Mouse (Mus musculus): ENCODE results near the gene Arhgap1.

Gene Arhgap1

GRCm38 (mm10) chr2:91646733-91647132 is 2.9 kb upstream of the Arhgap1 start:
- peak in 1 of 2 experiments; percentile 79 for DNase-seq (ENCODE audit: inconsistent age in 2 of 2, low spot score in 1 of 2)

- peak in 1 of 2 experiments; percentile 35 for DNase-seq (ENCODE audit: inconsistent age in 2 of 2, low spot score in 1 of 2)
These were observed 508 bp upstream of the Arhgap1 start for GRCm38 (mm10) chr2:91649152-91649551.

GRCm38 (mm10) chr2:91650360-91650995 is 818 bp downstream of the Arhgap1 start:
- no peak for DNase-seq (ENCODE audit: inconsistent age in 2 of 2, low spot score in 1 of 2)

- no peak for DNase-seq (ENCODE audit: inconsistent age in 2 of 2, low spot score in 1 of 2)
These were observed 2.0 kb downstream of the Arhgap1 start for GRCm38 (mm10) chr2:91651458-91652258.

- no peak for DNase-seq (ENCODE audit: inconsistent age in 2 of 2, low spot score in 1 of 2)
These were observed 3.2 kb downstream of the Arhgap1 start for GRCm38 (mm10) chr2:91652863-91653262.

DNA sequence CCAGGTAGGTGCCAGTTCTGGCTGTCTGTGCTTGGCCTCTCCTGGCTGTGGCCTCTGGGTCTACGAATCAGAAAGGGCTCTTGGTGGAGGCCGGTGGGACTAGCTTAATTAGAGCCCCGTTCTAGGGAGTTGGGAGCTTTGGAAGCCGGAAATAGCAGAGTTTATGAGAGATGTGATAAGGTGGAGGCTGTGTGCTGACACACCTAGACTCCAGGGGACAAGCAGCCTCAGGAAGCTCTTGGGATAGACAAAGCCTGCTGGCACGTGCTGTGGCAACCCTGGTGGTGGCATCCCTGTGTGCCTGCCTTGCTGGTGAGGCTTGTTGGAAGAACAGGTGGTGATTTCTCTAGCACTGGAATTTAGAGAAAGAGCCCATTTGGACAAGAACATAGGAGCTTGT is 5.7 kb downstream of the Arhgap1 start:
- DNase-seq (ENCODE audit: inconsistent age in 2 of 2, low spot score in 1 of 2) = no peak

GRCm38 (mm10) chr2:91655827-91656226 is 6.2 kb downstream of the Arhgap1 start:
- no peak for DNase-seq (ENCODE audit: inconsistent age in 2 of 2, low spot score in 1 of 2)

- DNase-seq (ENCODE audit: inconsistent age in 2 of 2, low spot score in 1 of 2) = no peak
These were observed 7.1 kb downstream of the Arhgap1 start for GRCm38 (mm10) chr2:91656774-91657173.

DNA sequence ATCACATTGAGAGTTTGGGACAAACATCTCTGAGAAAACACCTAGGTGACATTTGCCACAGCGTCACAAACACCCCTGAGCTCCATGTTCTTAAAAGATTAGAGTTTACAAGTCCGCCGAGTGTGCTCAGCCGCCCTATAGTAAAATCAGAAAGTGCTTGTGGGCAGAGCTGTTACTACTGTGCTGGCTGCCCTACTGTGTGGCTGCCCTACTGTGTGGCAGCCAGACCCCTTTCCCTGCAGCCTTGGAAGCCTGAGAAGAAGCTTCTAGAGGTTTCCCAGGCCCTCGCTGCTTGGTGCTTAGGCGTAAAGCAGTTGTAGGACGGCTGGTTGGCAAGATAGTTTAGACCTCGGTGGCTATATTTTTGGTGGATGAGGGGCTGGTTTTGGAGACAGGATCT is 10.0 kb downstream of the Arhgap1 start:
- no peak for DNase-seq (ENCODE audit: inconsistent age in 2 of 2, low spot score in 1 of 2)

- no peak for DNase-seq (ENCODE audit: inconsistent age in 2 of 2, low spot score in 1 of 2)
These were observed 11.3 kb downstream of the Arhgap1 start for GRCm38 (mm10) chr2:91660981-91661380.

- DNase-seq (ENCODE audit: inconsistent age in 2 of 2, low spot score in 1 of 2) = no peak
These were observed 15.1 kb downstream of the Arhgap1 start for GRCm38 (mm10) chr2:91664780-91665179.

GRCm38 (mm10) chr2:91666386-91666910 is 16.8 kb downstream of the Arhgap1 start:
- no peak for DNase-seq (ENCODE audit: inconsistent age in 2 of 2, low spot score in 1 of 2)

- DNase-seq (ENCODE audit: inconsistent age in 2 of 2, low spot score in 1 of 2) = no peak
These were observed 18.1 kb downstream of the Arhgap1 start for GRCm38 (mm10) chr2:91667747-91668146.

DNA sequence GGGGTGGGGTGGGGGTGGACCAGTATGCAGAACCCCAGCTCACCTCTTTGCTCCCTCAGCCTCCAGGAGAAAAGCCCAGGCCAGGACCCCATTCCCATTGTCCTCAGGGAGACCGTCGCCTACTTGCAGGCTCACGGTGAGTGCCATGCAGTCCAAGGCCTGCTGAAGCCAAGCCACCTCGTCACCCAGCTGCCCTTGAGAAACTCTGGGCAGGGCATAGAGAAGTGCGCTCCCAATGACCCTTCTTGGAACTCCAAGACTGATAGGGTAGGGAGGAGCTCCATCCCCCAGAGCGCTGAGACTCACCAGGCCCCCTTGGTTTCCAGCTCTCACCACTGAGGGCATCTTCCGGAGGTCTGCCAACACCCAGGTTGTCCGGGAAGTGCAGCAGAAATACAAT is 19.7 kb downstream of the Arhgap1 start:
- peak in 1 of 2 experiments; percentile 75 for DNase-seq (ENCODE audit: inconsistent age in 2 of 2, low spot score in 1 of 2)

DNA sequence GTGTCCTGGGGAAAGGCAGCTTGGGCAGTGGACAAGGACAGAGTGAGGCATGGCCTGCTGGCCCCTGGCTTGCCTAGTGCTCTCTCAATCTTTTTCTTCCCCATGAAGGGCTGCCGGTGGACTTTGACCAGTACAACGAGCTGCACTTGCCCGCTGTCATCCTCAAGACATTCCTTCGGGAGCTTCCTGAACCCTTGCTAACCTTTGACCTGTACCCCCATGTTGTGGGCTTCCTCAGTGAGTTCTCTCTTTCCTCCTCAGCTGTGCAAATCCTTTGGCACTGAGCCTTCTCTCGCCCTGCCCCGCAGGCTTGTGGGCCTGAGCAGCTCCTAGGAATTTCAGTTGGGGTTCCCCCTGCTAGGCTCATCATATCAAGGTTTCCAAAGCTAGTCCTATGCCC is 20.4 kb downstream of the Arhgap1 start:
- DNase-seq (ENCODE audit: inconsistent age in 2 of 2, low spot score in 1 of 2) = no peak

- peak in 1 of 2 experiments; percentile 45 for DNase-seq (ENCODE audit: inconsistent age in 2 of 2, low spot score in 1 of 2)
These were observed 23.9 kb downstream of the Arhgap1 start for GRCm38 (mm10) chr2:91673587-91673986.

- no peak for DNase-seq (ENCODE audit: inconsistent age in 2 of 2, low spot score in 1 of 2)
These were observed 25.2 kb downstream of the Arhgap1 start for GRCm38 (mm10) chr2:91674895-91675294.

DNA sequence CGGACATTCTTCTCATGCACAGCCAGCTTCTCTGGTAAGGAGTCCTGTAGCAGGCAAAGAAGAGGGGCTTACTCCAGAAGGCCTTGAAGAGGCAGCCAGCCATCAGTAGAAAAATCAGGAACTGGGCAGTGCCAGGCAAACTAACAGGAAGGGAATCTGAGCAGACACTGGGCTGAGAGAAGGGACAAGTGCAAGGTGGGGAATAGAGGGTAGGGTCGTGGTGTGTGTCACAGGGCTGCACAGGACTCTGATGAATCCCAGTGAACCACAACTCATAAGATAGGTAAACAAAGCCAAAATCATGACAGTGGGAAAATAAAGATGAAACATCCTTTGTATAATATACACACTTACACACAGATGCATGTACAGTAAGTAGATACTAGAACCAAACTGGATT is 26.8 kb downstream of the Arhgap1 start:
- no peak for DNase-seq (ENCODE audit: inconsistent age in 2 of 2, low spot score in 1 of 2)

GRCm38 (mm10) chr2:91676961-91677360 is 27.3 kb downstream of the Arhgap1 start:
- DNase-seq (ENCODE audit: inconsistent age in 2 of 2, low spot score in 1 of 2) = no peak

- DNase-seq (ENCODE audit: inconsistent age in 2 of 2, low spot score in 1 of 2) = peak in 1 of 2 experiments; percentile 70
These were observed 33.2 kb downstream of the Arhgap1 start for GRCm38 (mm10) chr2:91682850-91683249.

- DNase-seq (ENCODE audit: inconsistent age in 2 of 2, low spot score in 1 of 2) = no peak
These were observed 34.3 kb downstream of the Arhgap1 start for GRCm38 (mm10) chr2:91683919-91684318.

DNA sequence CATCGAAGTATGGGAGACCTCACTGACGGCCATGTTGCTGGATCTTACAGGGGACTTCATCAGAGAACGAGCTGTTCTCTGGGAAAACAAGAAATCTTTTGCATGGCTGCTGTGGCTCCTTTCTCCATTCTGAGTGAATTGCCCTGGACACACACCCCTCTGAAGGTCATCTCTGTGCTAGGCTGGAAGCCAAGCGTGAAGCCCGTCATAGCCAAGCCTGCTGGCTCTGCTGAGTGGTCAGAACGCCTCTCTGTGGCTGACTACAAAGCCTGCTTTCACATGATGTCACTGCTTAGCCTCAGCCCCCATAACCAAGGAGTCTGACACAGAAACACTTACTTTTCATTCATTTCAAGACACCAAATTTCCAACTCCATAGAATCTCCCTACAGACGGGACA is 39.8 kb downstream of the Arhgap1 start:
- peak; percentile 91 to 93 for DNase-seq (ENCODE audit: inconsistent age in 2 of 2, low spot score in 1 of 2)
